Mouse (Mus musculus) liver, embryonic 13.5 days (tissue): Measurements from ENCODE around the gene Ccdc22. TPM values are rescaled to one million over a fixed set of nuclear protein-coding genes. Genes with fewer than 3 reads are reported as not detected.
A peak's percentile ranks its signal among the peaks of the same experiment; 100 is the strongest.

Source experiments
- ATAC-seq: fragments of 200-750 bp; cut with Nextera tagmentation; 2 replicates; pipeline ENCODE4 v1.8.0; 2017; ENCODE audit warnings: low read depth, mild to moderate bottlenecking, moderate number of reproducible peaks, moderate library complexity
- DNase-seq: peaks from one replicate; pipeline ENCODE4 v3.0.0; 2022
- H3K27ac ChIP-seq: fragments of 300-500 bp; sonication (generic); 2 replicates; pipeline ENCODE4 v1.5.1; 2015; ENCODE audit warnings: moderate library complexity, mild to moderate bottlenecking, inconsistent platforms
- H3K27me3 ChIP-seq: fragments of 300-500 bp; sonication (generic); 2 replicates; pipeline ENCODE4 v1.6.1; 2015; ENCODE audit warnings: mild to moderate bottlenecking, inconsistent platforms
- H3K36me3 ChIP-seq: fragments of 300-500 bp; sonication (generic); 2 replicates; pipeline ENCODE4 v1.6.1; 2015; ENCODE audit warnings: mild to moderate bottlenecking, inconsistent platforms
- H3K4me1 ChIP-seq: fragments of 300-500 bp; sonication (generic); replicated peaks from 2 replicates; pipeline ENCODE4 v1.6.1; 2015; ENCODE audit warnings: inconsistent platforms
- H3K4me2 ChIP-seq: fragments of 300-500 bp; sonication (generic); 2 replicates; pipeline ENCODE4 v1.6.1; 2015; ENCODE audit warnings: inconsistent platforms, mild to moderate bottlenecking, moderate library complexity
- H3K4me3 ChIP-seq: fragments of 300-500 bp; sonication (generic); replicated peaks from 2 replicates; pipeline ENCODE4 v1.5.1; 2015; ENCODE audit warnings: mild to moderate bottlenecking, inconsistent platforms
- H3K9ac ChIP-seq: fragments of 300-500 bp; sonication (generic); 2 replicates; pipeline ENCODE4 v1.6.1; 2015; ENCODE audit warnings: mild to moderate bottlenecking, inconsistent platforms
- H3K9me3 ChIP-seq: fragments of 300-500 bp; sonication (generic); replicated peaks from 2 replicates; pipeline ENCODE4 v1.6.1; 2016; ENCODE audit warnings: inconsistent platforms
- WGBS: fragments of 180-500 bp; shearing (Covaris S2); methylation state at CpG from one replicate; pipeline ENCODE4 v1.1.7; 2015; ENCODE audit not compliant: insufficient replicate concordance; 5-methylcytosine and 5-hydroxymethylcytosine counted together
- polyA plus RNA-seq: library from polyadenylated mRNA; unstranded; fragments of >200 nt; fragmentation: Nextera tagmentation; extraction: Ambion mirVana; gene quantifications from 2 replicates; pipeline ENCODE4 v1.2.1, GENCODE M21; 2015

The Ccdc22 gene
- 22.3 and 23.4 TPM in 2 replicates for polyA plus RNA-seq

GRCm38 (mm10) chrX:7604879-7605574, at the start of gene Ccdc22:
Gene Ccdc22 (minus strand): TSS chrX:7605517.
- H3K9ac ChIP-seq, result peak within 1 kb of the TSS; percentile 65
- WGBS, result 12% methylated on average over 28 of the region's 28 CpGs
- H3K4me3 ChIP-seq, result peak within 1 kb of the TSS; percentile 61
- peak; percentile 93 for ATAC-seq
- peak within 1 kb of the TSS; percentile 29; the same call in 1 of the 2 replicates for H3K27ac ChIP-seq
- DNase-seq, result peak; percentile 74
- H3K9me3 ChIP-seq, result no peaks in the 10 kb centered on the region
- H3K27me3 ChIP-seq, result peaks cover 8% of the 10 kb centered on the region
- peaks cover 9% of the 10 kb centered on the region; the same call in 1 of the 2 replicates for H3K4me1 ChIP-seq
- peak within 1 kb of the TSS; percentile 70 for H3K4me2 ChIP-seq
- H3K36me3 ChIP-seq, result 0 out of 2 replicates have a peak, but pooled peaks cover 6% of the 10 kb centered on the region

GRCm38 (mm10) chrX:7648671-7649304, 43.5 kb upstream of the Ccdc22 start:
- H3K27me3 ChIP-seq, result no peaks in the 10 kb centered on the region
- peak overlapping the region; percentile 78 for H3K9ac ChIP-seq
- DNase-seq (peak; percentile 80), ATAC-seq (peak; percentile 94)
- peak overlapping the region; percentile 68 for H3K4me2 ChIP-seq
- no peaks in the 10 kb centered on the region for H3K9me3 ChIP-seq
- H3K4me1 ChIP-seq, result peaks cover 15% of the 10 kb centered on the region
- 11% methylated on average over 25 of the region's 25 CpGs for WGBS
- H3K36me3 ChIP-seq, result no peaks in the 10 kb centered on the region
- peak overlapping the region; percentile 95 for H3K27ac ChIP-seq
- peak overlapping the region; percentile 60 for H3K4me3 ChIP-seq

GRCm38 (mm10) chrX:7645349-7645748, 40.0 kb upstream of the Ccdc22 start:
- Histone ChIP-seq H3K4me2 (no peak overlapping the region), H3K9me3 (no peaks in the 10 kb centered on the region), H3K36me3 (no peaks in the 10 kb centered on the region), H3K27me3 (peaks cover 6% of the 10 kb centered on the region; the same call in 1 of the 2 replicates), H3K9ac (no peak overlapping the region), H3K4me3 (no peak overlapping the region), H3K27ac (no peak overlapping the region), H3K4me1 (peaks cover 20% of the 10 kb centered on the region)
- 5% methylated on average over 5 of the region's 5 CpGs for WGBS
- peak; percentile 63 for DNase-seq
- no peak for ATAC-seq

GRCm38 (mm10) chrX:7640785-7641184, 35.5 kb upstream of the Ccdc22 start:
- H3K9me3 ChIP-seq, result no peaks in the 10 kb centered on the region
- no peak overlapping the region for H3K9ac ChIP-seq
- WGBS, result 34% methylated on average over 12 of the region's 12 CpGs
- H3K4me1 ChIP-seq, result peaks cover 19% of the 10 kb centered on the region
- H3K4me2 ChIP-seq, result peak overlapping the region; percentile 23; the same call in 1 of the 2 replicates
- H3K27me3 ChIP-seq, result peaks cover 20% of the 10 kb centered on the region
- H3K36me3 ChIP-seq, result no peaks in the 10 kb centered on the region
- no peak overlapping the region for H3K4me3 ChIP-seq
- ATAC-seq (peak; percentile 57), DNase-seq (no peak)
- no peak overlapping the region for H3K27ac ChIP-seq

- H3K4me3 ChIP-seq, result no peak overlapping the region
- H3K36me3 ChIP-seq, result no peaks in the 10 kb centered on the region
- H3K4me1 ChIP-seq, result peaks cover 19% of the 10 kb centered on the region
- H3K9ac ChIP-seq, result no peak overlapping the region
- no peak overlapping the region for H3K27ac ChIP-seq
- ATAC-seq (no peak), DNase-seq (no peak)
- 13% methylated on average over 13 of the region's 13 CpGs for WGBS
- H3K4me2 ChIP-seq, result no peak overlapping the region
- H3K9me3 ChIP-seq, result no peaks in the 10 kb centered on the region
- H3K27me3 ChIP-seq, result peaks cover 20% of the 10 kb centered on the region
These were observed 34.4 kb upstream of the Ccdc22 start for GRCm38 (mm10) chrX:7639536-7640325.

GRCm38 (mm10) chrX:7638401-7639091, 33.2 kb upstream of the Ccdc22 start, which contains the start of gene Syp:
Gene Syp (plus strand): TSS chrX:7638471.
- no peaks in the 10 kb centered on the region for H3K36me3 ChIP-seq
- 19% methylated on average over 41 of the region's 42 CpGs for WGBS
- H3K9ac ChIP-seq, result peak within 1 kb of the TSS; percentile 37; the same call in 1 of the 2 replicates
- peak within 1 kb of the TSS; percentile 37 for H3K4me3 ChIP-seq
- peak; percentile 89 for ATAC-seq
- H3K4me1 ChIP-seq, result peaks cover 19% of the 10 kb centered on the region
- H3K27me3 ChIP-seq, result peaks cover 20% of the 10 kb centered on the region
- H3K9me3 ChIP-seq, result no peaks in the 10 kb centered on the region
- no peak within 1 kb of the TSS for H3K27ac ChIP-seq
- H3K4me2 ChIP-seq, result peak within 1 kb of the TSS; percentile 60
- DNase-seq, result peak; percentile 80

GRCm38 (mm10) chrX:7635101-7635500, 29.8 kb upstream of the Ccdc22 start:
- Histone ChIP-seq H3K9me3 (no peaks in the 10 kb centered on the region), H3K36me3 (no peaks in the 10 kb centered on the region), H3K27ac (no peak overlapping the region), H3K9ac (no peak overlapping the region), H3K4me1 (peaks cover 12% of the 10 kb centered on the region), H3K4me3 (no peak overlapping the region), H3K27me3 (peaks cover 13% of the 10 kb centered on the region), H3K4me2 (no peak overlapping the region)
- ATAC-seq (no peak), DNase-seq (no peak)
- WGBS, result 26% methylated on average over 3 of the region's 3 CpGs

GRCm38 (mm10) chrX:7632560-7632959, 27.2 kb upstream of the Ccdc22 start:
- Histone ChIP-seq H3K36me3 (no peaks in the 10 kb centered on the region), H3K9me3 (no peaks in the 10 kb centered on the region)
- ATAC-seq, result no peak

GRCm38 (mm10) chrX:7617889-7618551, 12.7 kb upstream of the Ccdc22 start:
- no peak for ATAC-seq
- Histone ChIP-seq H3K4me2 (no peak overlapping the region), H3K27ac (no peak overlapping the region), H3K9ac (no peak overlapping the region), H3K9me3 (no peaks in the 10 kb centered on the region), H3K36me3 (no peaks in the 10 kb centered on the region), H3K4me1 (no peaks in the 10 kb centered on the region), H3K4me3 (no peak overlapping the region), H3K27me3 (no peaks in the 10 kb centered on the region)
- DNase-seq, result no peak
- 54% methylated on average over 12 of the region's 12 CpGs for WGBS

More at GRCm38 (mm10) chrX:7632560-7632959, 27.2 kb upstream of the Ccdc22 start:
- H3K27me3 ChIP-seq, result no peaks in the 10 kb centered on the region
- no peak overlapping the region for H3K4me3 ChIP-seq
- no peak overlapping the region for H3K27ac ChIP-seq
- H3K4me2 ChIP-seq, result no peak overlapping the region
- WGBS, result 67% methylated on average over 6 of the region's 6 CpGs
- no peak for DNase-seq
- H3K9ac ChIP-seq, result no peak overlapping the region
- no peaks in the 10 kb centered on the region for H3K4me1 ChIP-seq

GRCm38 (mm10) chrX:7610536-7611258, 5.4 kb upstream of the Ccdc22 start:
- Histone ChIP-seq H3K9ac (no peak overlapping the region), H3K9me3 (no peaks in the 10 kb centered on the region), H3K4me1 (no peaks in the 10 kb centered on the region), H3K4me3 (0 out of 2 replicates have a peak overlapping the region, but pooled peaks have one; percentile 8), H3K4me2 (peak overlapping the region; percentile 30), H3K27me3 (peaks cover 23% of the 10 kb centered on the region), H3K36me3 (no peaks in the 10 kb centered on the region), H3K27ac (no peak overlapping the region)
- DNase-seq (no peak), ATAC-seq (no peak)
- 26% methylated on average over 26 of the region's 26 CpGs for WGBS
